Mouse (Mus musculus) gastrocnemius, adult 8-10 months (tissue): ENCODE results near the gene Smarca4. TPM values are rescaled to one million over a fixed set of nuclear protein-coding genes. Genes with fewer than 3 reads are reported as not detected.

Experiments used
- DNase-seq, 2 experiments: peaks; one replicate each; pipeline ENCODE4 v3.0.0; 2022; ENCODE audit warnings: low spot score in 2 of 2
- total RNA-seq, 4 experiments: library from RNA; stranded (reverse); gene quantifications; 2 replicates each; pipeline ENCODE4 v1.2.4; 2022

The Smarca4 gene
- total RNA-seq, 4 experiments from 2014 or later: 37.3 to 40.9 (median 38.5) TPM

- DNase-seq: no peak
These were observed 14.9 kb upstream of the Smarca4 start for GRCm38 (mm10) chr9:21601073-21601472.

GRCm38 (mm10) chr9:21601722-21602399, 14.1 kb upstream of the Smarca4 start:
- DNase-seq: peak; percentile 36 to 45

DNA sequence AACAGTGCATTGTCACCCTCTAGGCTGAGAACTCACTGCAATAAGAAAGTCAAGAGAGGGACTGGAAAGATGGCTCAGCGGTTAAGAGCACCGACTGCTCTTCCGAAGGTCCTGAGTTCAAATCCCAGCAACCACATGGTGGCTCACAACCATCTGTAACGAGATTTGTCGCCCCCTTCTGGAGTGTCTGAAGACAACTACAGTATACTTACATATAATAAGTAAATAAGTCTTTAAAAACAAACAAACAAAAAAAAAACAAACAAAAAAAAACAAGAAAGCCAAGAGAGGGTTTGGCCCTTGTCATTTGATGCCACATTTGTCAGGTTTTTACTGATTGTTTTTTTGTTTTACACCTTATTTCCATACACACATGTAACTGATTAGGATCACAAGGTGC, 11.8 kb upstream of the Smarca4 start:
- no peak for DNase-seq

DNA sequence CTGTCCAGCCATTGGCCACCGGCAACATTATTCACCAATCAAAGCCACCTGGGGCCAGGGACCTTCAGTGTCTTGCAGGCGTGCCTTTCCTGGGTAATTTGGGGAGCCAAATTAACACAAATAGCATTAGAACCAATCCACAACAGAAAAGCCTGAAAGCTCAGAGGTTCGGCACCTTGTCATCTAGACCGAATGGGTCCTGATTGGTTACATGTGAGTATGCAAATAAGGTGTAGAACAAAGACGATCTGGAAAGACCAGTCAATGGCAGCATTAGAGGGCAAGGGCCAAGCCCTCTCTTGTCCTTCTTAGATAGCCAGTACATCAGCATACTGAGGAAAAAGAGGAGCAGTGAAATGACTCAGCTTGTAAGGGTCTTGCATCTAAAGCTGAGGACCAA, 10.1 kb upstream of the Smarca4 start:
- DNase-seq: no peak

- no peak for DNase-seq
These were observed 9.3 kb upstream of the Smarca4 start for GRCm38 (mm10) chr9:21606648-21607047.

DNA sequence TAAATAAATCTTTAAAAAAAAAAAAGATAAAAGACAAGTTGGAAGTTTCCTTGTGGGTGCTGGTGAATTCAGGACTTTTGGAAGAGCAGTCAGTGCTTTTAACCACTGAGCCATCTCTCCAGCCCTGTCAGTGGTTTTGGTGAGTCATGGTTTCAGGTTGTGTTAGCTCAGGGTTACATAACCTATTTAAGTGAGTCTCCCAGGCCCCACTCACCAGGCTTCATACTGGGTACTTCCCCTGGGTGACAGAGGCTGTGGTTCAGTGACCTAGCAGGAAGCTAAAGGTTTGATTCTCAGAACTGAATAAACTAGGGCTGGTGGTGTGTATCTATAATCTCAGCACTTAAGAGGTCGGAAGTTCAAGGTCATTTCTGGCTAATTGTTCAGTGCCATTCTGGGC, 6.1 kb upstream of the Smarca4 start:
- no peak for DNase-seq

DNA sequence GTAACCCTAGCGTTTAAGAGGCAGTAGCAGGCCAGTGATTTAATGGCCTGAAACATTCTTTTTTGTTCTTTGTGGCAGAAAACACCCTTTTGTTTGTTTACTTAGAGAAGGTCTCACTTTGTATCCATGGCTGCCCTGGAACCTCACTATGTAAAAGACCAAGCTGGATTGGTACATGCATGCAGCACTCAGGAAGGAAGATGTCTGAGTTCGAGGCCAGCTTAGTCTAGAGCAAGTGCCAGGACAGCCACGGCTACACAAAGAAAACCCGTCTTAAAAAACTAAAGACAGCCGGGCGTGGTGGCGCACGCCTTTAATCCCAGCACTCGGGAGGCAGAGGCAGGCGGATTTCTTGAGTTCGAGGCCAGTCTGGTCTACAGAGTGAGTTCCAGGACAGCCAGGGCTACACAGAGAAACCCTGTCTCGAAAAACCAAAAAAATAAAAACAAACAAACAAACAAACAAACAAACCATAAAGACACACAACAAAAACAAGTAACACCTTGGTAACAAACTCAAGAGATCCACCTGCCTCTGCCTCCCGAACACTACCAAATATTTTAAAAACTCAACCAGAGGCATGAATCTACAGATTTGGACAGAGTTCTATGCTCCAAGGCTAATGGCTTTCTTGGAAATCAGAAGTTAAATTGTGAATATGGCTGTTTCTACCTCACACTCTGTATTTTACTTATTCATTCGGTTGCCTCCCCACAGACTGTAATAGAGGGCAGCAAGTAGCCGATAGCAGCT, 929 bp upstream of the Smarca4 start:
- DNase-seq: no peak

DNA sequence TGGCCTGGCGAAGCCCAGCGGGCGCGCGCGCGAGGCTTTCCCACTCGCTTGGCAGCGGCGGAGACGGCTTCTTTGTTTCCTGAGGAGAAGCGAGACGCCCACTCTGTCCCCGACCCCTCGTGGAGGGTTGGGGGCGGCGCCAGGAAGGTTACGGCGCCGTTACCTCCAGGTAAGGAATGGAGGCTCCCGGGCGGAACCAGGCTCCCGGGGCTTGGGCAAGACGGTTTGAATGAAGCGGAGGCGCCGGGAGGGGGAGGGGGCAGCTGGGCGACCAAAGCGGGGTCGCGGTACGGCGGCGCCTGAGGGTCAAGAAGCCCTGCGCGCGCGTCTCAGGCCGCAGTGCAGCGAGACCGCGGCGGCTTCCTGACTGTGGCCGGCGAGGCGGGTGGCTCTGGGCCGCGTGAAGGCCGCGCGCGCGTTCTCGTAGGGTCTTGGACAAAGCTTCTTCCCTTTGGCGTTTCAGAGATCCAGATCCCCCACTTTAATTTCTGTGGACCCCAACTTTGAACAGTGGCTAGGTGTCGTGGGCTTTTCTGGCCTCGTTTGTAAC, 338 bp downstream of the Smarca4 start:
- DNase-seq: peak; percentile 82 to 84

GRCm38 (mm10) chr9:21617066-21617465, 1.1 kb downstream of the Smarca4 start:
- no peak for DNase-seq

- DNase-seq: no peak
These were observed 4.3 kb downstream of the Smarca4 start for GRCm38 (mm10) chr9:21620229-21620628.

DNA sequence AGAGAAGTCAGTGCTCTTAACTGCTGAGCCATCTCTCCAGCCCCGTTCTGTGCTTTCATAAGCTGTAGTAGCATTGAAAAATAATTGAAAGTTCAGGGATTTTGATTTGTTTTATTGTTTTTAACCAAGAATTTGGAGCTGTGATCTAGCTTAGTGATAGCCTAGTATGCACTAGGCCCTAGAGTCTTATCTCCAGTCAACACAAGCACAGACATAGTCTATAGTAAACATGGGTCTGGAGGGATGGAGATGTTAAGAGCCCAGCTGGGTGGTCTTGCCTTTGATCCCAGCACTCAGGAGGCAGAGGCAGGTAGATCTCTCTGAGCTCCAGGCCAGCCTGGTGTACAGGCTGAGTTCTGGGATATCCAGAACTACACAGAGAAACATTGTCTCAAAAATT, 6.7 kb downstream of the Smarca4 start:
- DNase-seq: no peak

GRCm38 (mm10) chr9:21625342-21626339, 9.7 kb downstream of the Smarca4 start:
- no peak for DNase-seq

DNA sequence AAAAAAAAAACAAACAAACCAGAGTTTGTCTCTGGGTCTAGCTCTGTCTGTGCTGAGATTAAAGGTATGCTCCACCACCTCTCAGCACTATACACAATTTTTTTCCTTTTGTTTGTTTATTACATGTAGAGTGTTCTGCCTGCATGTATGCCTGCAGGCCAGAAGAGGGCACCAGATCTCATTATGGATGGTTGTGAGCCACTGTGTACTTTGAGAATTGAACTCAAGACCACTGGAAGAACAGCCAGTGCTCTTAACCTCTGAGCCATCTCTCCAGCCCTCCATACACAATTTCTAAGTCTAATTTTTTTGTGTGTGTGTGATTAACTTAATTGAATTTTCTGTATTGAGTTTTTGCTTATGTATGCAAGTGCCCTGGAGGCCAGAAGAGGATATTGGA, 10.6 kb downstream of the Smarca4 start:
- no peak for DNase-seq

DNA sequence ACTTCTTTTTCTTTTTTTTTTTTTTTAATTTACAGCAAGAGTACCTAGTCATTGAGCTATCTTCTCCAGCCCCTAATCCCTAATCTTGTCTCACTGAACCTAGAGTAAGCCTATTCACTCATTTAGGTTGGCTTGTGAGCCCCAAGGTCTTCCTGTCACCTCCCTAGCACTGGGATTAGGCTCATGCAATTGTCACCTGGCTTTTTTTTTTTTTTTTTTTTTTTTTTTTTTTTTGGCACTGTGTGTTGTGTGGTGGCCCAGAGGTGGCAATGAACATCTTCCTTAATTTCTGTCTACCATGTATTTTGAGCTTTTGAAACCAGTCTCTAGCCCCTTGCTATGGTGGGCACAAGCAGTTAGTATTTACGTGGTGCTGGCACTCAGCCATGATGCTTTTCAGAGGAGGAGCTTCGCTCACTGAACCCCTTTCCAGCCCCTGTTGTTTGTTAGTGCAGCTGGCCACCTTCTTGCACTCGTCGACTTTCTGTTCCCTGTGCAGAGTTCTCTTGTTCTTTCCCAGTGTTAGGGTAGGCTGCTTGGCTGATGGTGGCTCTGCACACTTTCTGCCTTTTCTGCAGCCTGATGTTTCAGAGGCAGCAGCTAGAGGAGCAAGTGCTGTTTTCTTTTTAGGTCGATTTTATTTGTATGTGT, 11.3 kb downstream of the Smarca4 start:
- no peak for DNase-seq

DNA sequence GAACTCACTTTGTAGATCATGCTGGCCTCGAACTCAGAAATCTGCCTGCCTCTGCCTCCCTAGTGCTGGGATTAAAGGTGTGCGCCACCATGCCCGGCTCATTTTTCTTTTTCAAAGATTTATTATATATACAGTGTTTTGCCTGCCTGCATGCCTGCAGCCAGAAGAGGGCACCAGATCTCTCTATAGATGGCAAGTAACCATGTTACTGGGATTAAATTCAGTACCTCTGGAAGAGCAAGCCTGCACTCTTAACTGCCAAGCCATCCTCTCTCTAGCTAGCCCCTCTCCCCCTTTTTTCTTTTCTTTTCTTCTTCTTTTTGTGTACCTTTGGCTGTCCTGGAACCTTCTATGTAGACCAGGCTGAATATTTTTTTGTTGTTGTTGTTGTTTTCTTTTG, 14.7 kb downstream of the Smarca4 start:
- DNase-seq: peak; percentile 24 to 35

- DNase-seq: no peak
These were observed 17.1 kb downstream of the Smarca4 start for GRCm38 (mm10) chr9:21633106-21633505.

- no peak for DNase-seq
These were observed 19.7 kb downstream of the Smarca4 start for GRCm38 (mm10) chr9:21635639-21636038.

GRCm38 (mm10) chr9:21639031-21639430, 23.1 kb downstream of the Smarca4 start:
- DNase-seq: no peak

- DNase-seq: no peak
These were observed 30.4 kb downstream of the Smarca4 start for GRCm38 (mm10) chr9:21646366-21646765.

- DNase-seq: no peak
These were observed 31.8 kb downstream of the Smarca4 start for GRCm38 (mm10) chr9:21647721-21648120.

DNA sequence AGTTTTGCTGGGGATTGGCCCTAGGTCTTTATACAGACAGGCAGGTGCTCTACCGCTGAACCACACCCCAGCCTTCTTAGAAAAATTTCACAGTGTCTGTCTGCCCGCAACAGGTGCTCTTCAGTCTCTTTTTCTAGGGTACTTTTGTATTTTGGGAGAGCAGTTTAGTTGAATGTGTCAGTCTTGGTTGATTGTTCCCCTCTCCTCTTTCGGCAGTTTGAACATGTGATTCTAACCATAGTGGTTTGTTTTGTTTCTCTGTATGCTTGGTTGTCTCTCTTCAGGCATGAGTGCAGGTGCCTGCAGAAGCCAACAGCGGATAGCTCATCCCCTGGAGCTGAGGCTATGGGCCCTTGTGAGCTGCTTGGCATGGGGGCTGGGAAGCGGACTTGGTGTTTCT, 36.3 kb downstream of the Smarca4 start:
- no peak for DNase-seq
